Mouse (Mus musculus) telencephalon, adult 2 months (tissue): ENCODE measurements around the gene Ranbp3.

Experiments
- DNase-seq: peaks from one replicate; pipeline ENCODE4 v3.0.0-alpha.2; 2011; ENCODE audit warnings: low read depth, low spot score

Ranbp3 gene

DNA sequence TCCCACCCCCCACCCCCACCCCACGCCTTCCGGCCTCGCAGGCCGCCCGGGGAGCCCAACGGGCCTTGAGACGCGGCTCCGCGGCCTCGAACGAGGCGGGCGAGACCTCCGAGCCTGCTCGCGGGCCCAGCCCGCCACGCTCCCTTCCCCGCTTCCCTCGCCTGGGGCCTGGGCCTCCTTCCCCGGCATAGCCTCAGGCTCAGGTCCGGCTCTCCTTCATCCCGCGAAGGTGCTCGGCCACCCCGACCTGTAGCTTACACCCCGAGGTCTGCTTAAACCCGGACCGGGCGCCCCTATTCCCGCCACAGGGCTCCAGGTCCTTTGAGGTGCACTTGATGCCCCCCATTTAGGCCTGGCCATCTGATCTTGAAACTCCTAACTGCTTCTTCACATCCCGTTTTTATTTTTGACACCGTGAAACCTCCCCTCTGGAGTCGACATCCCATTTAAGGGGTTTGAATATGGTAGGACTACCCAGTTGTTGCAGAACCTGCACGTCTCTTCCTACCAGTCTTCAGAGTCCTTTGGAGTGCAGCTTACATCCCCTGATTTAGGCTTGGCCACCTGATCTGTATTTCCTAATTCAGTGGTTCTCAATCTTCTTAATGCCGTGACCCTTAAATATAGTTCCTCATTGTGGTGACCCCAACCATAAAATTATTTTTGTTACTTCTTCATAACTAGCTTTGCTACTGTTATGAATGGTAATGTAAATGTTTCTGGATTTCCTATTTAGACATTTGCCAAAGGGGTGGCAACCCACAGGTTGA lies 738 bp downstream of the Ranbp3 start:
- DNase-seq = no peak

DNA sequence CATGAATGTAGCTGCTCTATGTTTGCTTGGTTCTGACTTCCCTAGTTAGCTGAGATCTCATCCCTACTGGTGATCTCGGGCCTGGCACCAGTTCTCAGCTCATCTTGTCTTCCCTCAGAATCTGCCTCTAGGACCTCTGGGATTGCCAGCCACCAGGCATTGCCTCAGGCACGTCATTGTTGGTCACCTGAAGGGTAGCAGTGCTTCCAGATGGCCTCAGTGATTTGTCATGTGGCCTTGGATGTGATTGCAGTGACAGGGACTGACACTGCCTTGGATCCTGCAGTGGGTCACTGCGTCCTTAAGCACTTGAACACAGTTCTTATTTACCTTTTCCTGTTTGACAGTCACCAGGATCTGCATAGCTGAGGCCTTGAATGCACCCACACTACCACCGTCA lies 8.7 kb downstream of the Ranbp3 start:
- no peak for DNase-seq

DNA sequence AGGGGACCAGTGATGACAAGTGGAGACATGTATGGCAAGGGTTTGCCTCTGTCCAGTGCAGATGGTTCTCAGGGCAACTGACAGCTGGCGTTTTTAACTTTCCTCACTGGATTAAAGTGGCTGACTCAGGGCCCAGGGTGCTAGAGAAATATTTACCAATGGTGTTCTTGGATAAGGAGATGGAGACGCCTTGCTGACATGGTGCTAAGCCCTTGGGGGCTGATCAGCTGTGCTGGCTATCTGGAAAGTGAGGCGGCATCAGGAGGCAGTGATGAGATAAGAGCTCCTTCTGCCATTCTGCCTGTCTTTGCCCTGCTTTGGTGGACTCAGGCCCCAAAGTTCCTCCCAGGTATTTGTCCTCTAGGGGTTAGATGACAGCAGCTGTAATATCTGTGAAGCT lies 9.8 kb downstream of the Ranbp3 start:
- no peak for DNase-seq

DNA sequence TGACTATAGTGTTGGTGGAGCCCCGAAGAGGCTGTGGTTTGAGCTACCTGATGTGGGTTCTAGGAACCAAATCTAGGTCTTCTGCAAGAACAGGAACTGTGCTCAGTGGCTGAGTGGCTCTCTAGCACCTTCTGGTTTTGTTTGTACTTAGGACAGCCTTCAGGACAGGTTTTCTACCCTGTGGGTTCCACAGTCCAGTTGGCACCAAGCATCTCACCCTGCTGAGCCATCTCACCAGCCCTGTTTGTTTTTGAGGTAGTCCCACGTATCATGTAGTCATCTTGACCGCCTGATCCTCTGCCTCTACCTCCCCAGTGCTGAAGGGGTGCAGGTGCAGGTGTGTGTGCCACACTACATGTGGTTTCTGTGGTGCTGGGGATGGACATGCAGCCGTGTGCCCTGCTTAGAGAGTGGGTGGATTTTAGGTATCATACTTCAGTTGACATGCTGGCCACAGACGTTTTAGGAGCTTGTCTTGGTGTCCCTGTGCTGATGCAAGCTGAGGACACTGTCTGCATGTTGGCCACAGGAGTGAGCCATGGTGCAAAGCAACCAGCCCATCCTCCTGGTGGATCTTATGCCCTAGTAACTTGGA lies 10.5 kb downstream of the Ranbp3 start:
- no peak for DNase-seq

DNA sequence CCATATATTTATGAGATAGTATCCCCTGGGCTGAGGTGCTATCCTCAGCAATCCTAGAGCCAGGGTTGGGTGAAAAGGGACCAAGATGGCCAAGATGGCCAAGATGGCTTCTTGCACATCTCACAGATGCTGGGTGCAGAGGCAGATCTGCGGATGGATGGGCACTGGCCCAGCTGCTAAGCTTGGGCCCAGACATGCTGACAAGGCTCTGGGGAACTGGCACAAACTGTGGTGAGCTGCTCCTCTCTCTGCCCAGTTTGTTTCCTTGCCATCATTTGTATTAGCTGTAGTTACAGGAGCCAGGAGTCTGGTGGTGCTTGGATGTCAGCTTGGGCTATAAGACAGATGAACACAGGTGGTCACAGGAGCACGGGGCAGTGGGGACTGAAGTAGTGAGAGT lies 11.6 kb downstream of the Ranbp3 start:
- DNase-seq = no peak

DNA sequence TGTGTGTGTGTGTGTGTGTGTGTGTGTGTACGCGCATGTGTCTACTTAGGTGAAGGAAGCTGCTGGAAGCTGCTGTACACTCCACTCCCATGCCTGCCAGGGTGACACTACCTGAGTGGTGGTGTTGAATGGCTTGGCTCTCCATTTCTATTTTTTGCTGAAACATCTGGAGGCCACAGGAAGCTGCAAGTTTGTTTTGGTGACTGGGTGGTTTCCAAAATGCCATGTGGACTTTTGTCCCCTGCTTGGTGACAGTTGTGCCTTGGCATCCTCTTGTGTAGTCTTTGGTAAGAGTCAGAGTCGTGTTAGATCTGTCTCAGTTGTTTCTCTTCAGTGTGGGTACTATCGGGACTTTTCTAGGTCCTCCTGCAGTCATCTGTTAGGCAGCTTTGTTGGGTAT lies 13.7 kb downstream of the Ranbp3 start:
- no peak for DNase-seq

DNA sequence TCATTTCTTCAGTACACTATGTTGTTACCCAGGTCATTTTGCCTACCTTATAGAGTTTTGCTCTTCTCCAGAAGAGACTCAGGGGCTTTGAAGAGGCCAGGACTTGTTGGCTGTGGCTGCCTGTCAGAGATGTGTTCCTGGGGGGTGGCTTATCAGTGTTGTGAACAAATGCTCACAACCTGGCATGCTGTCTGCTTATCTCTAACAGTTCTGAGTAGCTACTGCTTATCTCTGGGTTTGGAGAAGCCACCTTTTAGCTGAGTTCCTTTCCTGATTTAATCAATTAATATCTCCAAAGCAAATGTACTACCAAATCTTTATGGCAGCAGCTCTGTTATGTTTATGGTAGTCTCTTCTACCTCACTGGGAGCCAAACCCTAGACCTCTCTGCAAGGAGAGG lies 15.0 kb downstream of the Ranbp3 start:
- no peak for DNase-seq

DNA sequence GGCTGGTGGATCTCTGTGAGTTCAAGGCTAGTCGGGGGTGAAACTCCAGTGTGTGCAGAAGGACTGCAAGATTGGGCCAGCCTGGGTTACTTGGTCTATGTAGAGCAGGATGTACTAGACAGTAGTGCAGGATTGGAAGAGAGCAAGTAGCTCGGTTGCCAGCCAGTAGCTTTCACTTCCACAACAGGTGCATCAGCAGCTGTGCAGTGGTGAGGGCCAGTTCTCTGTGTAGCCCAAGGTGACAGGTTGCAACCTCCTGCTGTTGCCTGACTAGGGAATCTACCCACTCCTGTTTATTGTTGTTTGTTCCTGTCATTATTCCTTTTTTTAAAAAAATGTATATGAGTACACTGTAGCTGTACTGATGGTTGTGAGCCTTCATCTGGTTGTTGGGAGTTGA lies 15.6 kb downstream of the Ranbp3 start:
- no peak for DNase-seq

DNA sequence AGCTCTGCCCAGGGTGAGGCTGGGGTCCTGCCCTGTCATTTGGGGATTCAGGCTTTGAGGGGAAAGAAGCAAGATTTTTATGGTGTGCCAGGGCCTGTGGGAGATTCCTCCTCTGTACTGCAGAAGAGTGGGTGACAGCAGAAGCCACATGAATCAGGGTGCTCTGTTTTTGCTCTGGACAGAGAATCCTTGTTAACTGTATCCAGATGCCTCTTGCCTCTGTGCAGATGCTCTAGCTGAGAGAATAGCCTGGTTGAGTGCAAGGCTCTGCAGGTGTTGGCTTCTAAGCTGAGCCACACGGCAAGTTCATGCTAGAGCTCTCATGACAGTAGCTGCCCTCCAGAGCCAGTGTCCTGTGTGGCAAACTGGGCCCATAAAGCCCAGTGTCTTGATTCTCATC lies 20.3 kb downstream of the Ranbp3 start:
- no peak for DNase-seq

DNA sequence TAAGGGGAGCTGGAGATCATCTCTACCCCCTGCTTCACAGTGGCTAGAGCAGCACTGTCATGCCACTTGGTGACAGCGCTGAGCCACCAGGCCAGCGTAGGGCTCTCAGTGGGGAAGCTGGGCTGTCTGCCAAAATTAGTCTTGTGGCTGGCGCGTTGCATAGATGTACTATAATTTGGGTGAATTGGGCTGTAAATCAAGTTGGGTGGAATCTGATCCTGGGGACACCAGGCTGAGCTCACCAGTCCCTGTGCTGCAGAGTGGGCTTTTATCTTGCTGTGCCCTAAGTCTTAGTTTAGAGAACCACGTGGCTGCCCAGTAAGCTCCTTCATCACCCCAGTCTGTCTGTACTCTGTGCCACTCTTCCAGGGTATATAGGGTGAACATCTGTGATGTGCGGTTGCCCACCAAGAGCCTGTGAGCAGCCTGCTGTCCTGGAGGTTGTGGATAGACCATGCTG lies 20.8 kb downstream of the Ranbp3 start:
- DNase-seq = peak; percentile 60

DNA sequence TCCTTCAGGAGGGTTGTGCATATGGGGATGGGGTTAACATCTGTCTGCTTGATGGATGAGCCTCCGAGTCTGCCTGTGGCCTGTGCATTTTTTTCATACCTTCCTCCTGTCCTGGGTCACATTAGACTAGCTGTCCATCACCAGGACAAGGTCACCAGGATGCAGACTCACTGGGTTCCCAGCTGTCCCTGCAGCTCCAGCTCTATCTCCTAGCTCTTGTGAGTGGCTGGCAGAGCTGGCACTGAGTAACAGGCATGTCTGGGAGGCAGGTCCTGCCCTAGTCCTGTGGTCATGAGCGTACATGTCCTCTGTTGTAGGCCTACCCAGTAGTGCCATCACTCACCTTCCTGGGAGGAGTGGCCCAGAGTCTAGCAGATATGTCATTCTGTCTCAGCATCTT lies 27.4 kb downstream of the Ranbp3 start:
- no peak for DNase-seq

DNA sequence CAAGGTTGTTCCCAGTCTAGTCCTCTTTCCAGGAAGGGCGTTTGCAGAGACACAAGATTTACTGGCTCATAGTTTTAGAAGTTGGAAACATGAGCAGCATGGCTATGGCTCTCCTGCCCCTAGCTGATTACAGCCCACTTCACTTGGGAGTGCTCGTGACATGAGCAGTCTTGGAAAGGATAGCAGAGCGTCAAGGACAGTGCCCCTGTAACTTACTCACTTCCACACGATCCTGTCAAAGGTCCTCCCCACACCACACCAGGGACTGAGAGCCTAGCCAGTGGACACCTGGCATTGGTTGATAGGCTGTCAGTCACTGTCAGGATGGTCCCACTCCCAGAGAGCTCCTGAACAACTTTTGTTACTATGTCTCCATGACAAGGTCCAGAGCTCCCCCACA lies 29.9 kb downstream of the Ranbp3 start:
- DNase-seq = no peak

DNA sequence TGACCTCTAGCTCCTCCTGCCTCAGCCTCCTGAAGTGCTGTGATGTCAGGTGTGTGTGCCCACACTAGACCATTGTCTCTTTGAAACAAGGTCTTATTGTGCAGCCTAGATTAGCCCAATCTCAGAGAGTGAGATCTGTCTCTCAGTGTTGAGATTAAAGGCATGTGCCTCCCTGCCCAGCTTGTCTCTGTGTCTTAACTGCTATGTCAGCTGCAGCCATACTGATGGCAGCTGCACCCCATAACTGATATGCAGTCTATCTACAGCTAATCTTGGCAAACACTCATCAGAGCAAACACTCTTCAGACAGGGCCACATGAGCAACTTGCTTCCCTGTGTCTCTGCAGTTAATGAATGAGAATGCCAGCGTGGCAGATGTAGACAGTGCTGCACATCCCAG lies 33.4 kb downstream of the Ranbp3 start:
- no peak for DNase-seq

DNA sequence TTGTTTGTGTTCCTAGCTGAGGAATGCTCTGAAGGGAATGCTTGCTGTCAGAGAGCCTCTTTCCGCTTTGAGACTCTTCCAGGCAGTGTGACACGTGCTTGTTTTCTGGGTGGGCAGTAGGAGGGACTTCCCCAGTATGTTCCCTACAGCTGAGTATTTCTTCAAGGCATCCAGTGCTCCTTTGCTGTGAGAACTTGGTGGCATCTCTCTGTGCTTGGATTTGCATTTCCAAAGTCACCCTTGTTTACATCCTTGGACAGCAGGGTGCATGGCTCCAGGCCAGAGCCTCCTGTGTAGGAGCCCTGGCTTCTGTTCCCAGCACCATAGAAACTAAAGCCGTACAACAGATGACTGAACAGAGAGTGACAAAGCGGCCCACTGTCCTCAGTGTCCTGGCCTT lies 35.6 kb downstream of the Ranbp3 start:
- no peak for DNase-seq

DNA sequence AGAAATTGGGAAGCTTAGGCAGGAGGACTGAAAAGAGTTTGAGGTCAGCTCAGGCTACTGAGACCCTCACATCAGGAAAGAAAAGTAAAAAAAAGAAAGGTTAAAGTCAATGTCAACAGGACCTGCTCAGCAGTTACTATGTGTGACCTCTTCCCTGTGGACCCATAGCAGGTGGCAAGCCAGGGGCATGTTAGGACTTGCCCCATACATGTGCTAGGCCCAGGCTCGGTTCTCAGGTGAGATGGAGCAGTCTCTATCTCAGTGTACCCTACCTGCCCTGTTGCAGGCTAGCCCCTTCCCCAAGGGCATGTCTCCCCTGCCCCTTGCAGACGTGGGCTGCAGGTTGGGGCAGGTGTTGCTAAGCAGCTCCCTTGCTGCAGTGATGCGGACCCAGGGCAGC lies 36.6 kb downstream of the Ranbp3 start:
- no peak for DNase-seq

DNA sequence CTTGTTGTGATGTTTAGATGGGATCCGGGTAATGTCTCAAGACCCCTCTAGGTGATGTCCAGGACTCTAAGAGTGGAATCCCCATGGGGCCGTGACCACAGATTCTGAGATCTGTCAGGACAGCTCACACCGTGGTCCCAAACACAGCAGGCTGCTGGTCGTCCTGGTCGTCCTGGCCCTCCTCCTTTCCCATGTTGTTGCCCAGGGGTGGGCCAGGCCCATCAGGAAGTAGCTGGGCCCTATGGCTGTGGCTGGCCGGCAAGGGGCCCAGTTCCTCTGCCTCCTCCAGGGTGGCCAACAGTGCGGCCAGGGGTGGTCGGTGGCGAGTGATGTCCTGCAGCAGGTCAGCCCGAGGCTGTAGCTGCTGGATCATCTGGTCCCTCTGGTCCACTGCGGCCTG lies 42.3 kb downstream of the Ranbp3 start:
- no peak for DNase-seq

DNA sequence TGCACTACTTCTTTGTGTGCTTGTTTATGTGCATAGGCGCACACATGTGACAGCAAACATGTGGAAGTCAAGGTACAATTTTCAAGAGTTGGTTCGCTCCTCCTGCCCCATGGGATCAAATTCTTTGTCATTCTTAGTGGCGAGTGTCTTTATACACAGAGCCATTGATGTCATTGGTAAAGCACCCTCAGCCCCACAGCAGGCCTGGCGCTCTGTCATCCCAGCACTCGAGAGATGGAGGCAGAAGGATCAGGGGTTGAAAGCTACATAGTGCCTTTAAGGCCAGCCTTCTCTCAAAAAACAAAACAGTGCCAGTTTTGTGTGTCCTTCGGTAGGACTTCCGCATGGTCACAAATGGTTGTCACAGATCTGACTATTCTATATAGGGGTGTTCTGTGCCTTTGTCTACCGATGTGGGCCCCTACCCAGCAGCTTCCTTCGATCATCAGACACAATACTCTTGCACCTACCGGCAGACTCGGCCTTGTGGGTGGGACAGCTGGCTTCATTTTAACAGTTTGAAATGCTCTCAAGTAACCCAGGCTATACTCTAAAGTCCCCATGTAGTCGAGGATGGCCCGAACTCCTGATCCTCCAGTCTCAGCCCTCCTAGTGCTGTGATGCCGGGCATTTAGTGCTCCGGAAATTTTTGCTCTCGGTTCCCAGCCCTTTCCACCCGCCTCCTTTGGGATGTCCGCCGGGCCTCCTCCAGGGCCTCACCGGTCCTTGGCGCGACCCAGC lies 43.0 kb downstream of the Ranbp3 start:
- no peak for DNase-seq

DNA sequence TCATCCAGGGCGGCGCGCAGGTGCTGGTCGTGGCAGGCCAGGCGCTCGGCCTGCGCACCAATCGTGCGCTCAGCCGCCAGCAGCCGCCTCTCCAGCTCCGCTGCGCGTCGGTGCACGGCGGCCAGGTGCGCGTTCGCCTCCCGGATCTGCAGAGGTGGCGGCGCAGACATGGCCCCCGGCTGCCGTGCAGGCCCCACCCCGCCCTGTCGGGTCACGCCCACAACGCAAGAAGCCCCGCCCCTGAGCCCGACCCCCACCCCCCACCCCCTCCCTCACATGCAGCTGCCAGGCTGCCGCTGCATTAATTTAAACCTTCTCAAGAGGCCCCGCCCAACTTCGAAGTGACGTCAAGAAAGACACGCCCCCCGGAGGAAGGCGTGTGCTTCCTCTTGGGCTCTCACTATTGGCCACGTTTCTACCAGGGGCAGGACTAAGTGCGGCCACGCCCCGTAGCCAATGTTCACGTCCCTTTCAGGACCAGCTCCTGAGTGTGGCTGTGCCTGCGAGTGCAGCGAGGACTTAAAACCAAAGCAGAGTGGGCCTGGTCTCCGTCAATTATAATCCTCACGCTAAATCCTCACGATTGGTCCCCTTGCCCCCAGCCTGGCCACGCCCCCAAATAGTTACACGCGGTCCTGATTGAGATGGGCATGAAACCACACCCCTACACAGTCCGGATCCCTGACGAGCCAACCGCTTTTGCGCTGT lies 43.7 kb downstream of the Ranbp3 start:
- DNase-seq = peak; percentile 99

DNA sequence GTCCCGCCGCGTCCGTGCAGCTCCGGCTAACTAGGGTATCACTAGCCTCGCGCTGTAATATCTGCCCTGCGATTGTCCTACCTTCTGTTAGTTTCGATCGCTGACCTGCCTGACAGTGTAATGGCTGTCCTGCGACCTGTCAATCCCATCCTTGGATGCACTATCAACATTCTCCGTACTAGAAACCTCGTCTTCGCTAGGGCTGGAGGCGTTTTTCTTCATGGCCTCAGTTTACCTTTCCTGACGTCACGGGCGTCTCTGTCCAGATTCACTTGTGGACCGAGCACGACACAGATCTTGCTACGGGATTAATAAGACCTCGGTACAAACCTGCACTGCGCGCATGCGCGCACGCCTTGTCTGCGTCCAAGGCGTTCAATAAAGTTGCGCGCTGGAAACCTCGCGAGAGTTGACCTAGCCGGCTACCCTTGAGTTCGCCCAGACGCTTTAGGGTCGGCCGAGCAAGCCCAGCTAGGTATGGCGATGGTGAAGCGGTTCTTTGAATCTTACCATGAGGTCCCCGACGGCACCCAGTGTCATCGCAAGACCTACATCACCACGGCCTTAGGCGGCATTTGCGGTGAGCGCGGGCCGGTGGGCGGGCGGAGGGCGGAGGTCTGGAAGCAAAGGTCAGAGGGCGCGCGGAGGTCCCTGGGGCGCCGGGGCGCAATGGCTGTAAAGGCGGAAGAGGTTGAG lies 44.4 kb downstream of the Ranbp3 start, which contains the start of the genes Ndufa11 and Vmac:
Gene Ndufa11, plus strand, starts transcription at position 405 of the 696 bp plus-strand sequence.
Gene Vmac, minus strand, starts transcription at position 660 of the 696 bp plus-strand sequence.
- DNase-seq = peak; percentile 96

DNA sequence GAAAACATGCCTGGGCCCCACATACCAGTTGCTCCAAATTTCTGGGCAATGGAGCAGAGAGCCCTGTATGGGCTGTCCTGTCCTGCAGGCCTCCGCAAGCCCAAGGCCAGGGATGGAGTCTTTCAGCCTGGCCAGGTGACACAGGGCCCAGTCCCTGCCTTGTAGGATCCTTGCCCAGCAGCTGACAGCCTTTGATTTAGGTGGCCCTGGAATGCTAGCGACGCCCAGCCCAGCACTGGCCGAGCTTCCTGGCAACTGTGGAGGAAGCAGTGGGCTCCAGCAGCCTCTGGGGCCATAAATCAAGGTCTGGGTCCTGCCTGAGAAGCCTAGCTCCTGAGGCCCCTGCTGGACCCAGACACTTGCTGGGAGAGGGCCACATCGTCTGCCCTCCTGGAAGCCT lies 49.3 kb downstream of the Ranbp3 start:
- DNase-seq = no peak

DNA sequence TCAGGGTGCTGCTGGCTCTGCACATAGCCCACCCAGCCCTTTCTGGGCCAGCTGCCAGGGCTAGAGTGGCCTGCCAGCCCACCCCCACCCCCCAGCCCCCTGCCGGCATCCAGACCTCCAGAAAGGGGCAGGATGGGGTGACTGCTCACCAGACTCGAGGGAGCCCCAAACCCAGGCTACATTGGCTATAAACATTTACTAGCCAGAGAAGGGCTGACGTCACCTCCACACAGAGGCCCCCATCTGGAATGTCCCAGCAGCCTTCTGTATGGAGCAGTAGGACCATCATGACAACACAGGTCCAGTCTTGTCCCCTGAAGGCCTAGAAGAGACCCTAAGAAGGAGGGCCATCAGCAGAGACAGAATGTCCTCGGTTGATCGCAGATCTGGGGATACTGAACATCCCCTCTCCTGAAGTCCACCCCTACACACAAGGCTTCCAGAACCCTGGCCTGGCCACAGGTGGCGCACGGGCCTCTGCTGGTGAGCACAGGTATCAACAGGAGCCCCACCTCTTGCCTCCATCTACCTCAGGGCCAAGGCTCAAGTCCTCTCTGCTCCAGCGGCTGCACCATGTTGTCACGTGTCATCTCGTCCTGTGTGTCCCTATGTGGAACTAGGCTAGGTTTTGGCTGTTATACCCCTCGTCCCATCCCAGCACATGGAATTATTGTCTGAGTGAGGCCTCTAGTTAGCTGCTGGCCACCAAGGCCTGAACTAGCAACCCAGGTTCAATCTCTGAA lies 50.5 kb downstream of the Ranbp3 start:
- DNase-seq = no peak
